Mouse (Mus musculus) 3T3-L1 (cell line): ENCODE results near the gene Crlf1.

ENCODE experiments used
- DNase-seq: peaks from one replicate; pipeline ENCODE4 v3.0.0-alpha.2; 2015; ENCODE audit warnings: low read depth, low spot score

Crlf1 gene

DNA sequence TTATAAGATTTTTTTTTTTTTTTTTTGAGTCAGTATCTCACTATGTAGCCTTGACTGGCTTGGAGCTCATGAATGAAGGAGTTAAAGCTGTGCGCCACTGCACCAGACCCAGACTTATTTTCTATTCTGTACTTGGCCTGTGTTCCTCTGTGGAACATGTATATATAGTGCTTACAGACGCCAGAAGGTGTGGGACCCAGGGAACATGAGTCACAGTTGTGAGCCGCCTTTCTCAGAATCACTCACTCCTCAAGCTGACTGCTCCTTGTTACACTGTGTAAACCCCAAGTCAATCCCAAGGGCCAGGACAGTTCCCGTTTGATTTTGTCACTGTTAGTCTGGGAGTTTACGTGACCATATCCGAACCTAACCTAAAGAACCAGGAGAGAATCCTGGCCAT is 26.1 kb downstream of the Crlf1 start:
- peak; percentile 66 for DNase-seq

- DNase-seq, result peak; percentile 58
Observed at GRCm38 (mm10) chr8:70519606-70520005, 26.6 kb downstream of the Crlf1 start.

GRCm38 (mm10) chr8:70522592-70523403 is 29.8 kb downstream of the Crlf1 start:
- DNase-seq, result peak; percentile 100

DNA sequence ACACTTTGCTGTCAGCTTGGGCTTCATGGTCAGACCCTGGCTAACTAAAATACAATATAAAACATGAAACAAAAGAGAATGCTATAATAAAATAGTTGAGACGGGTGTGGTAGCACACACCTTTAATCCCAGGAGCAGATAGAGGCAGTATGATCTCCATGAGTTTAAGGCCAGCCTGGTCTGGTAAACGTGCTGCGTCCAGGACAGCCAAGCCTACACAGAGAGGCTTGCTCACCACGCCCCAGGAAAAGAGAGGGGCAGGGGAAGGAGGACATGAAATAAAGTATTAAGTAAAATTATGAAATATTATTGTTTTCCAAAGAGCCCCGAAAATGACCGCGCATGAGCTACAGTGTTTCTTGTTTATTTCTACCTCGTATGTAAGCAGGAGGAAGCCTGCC is 34.2 kb downstream of the Crlf1 start:
- no peak for DNase-seq

GRCm38 (mm10) chr8:70527512-70528181 is 34.7 kb downstream of the Crlf1 start, which contains the start of the genes Fkbp8 and Kxd1:
Fkbp8 (plus strand) TSS chr8:70527724.
Kxd1 (minus strand) TSS chr8:70527956.
- DNase-seq, result peak; percentile 94

- peak; percentile 41 for DNase-seq
Observed at GRCm38 (mm10) chr8:70528182-70528797, 35.3 kb downstream of the Crlf1 start.

DNA sequence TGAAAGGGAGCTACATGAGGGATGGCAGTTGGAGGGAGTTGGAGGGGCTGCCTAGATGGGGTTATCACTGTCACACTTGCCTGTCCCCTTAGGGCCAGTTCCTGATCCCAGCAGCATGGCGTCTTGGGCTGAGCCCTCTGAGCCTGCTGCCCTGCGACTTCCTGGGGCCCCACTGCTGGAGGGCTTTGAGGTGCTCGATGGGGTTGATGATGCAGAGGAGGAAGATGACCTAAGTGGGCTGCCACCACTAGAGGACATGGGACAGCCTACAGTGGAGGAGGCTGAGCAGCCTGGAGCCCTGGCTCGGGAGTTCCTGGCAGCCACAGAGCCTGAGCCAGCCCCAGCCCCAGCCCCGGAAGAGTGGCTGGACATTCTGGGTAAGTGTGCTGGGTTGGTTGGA is 36.3 kb downstream of the Crlf1 start:
- DNase-seq, result no peak

DNA sequence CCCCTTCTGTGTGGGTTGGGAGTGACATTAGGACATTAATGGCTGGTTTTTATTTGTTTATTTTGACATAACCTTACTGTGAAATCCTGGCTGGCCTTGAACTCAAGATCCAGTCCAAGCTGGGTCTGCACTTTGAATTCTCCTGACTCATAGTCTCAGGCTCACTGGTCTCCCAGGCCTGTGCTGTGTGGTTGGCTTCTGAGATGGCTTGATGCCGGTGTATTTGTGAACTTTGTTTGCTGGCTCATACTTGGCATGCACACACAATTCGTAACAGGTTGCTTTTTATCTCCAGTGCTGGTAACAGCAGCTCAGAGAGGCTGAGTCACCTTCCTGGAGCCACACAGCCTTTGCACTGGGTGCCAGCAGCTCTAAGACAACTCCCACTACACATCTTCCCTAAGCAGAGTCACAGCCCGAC is 36.8 kb downstream of the Crlf1 start:
- DNase-seq, result peak; percentile 76

DNA sequence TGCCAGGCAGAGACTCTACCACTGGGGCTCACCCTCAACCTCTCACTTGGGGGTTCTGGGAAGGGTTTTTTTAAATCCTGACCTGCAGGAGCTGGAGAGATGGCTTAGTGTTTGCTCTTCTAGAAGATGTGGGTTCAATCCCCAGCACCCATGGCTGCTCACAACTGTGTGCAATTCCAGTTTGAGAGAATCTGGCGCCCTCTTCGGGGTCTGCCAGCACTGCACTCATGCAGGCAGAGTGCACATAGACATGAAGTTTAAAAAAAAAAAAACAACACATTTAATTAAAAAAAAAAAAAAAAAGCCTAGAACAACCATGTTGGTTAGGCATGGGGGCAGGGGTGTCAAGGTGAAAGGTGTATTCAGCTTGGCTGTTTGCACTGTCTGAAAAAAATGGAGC is 37.4 kb downstream of the Crlf1 start:
- DNase-seq, result peak; percentile 55

GRCm38 (mm10) chr8:70534281-70534680 is 41.3 kb downstream of the Crlf1 start:
- no peak for DNase-seq

DNA sequence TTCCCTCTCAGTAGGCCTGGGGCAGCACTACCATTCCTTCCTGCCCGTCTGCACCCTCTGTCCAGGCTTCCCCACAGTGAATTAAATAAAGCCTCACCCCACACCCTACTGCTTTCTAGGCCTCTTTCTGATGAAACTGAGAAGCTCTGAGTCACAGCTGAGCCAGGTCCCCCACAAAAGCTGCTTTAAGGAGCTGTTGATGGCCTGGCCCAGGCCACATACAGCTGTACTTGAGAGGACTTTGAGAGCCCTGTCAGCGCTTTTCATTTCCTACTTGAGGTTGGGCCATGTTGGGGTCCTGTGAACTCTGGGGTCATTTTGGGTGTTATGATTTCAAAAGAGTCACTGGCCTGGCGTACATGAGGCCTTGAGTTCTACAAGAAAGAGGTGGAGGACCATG is 42.3 kb downstream of the Crlf1 start:
- no peak for DNase-seq

DNA sequence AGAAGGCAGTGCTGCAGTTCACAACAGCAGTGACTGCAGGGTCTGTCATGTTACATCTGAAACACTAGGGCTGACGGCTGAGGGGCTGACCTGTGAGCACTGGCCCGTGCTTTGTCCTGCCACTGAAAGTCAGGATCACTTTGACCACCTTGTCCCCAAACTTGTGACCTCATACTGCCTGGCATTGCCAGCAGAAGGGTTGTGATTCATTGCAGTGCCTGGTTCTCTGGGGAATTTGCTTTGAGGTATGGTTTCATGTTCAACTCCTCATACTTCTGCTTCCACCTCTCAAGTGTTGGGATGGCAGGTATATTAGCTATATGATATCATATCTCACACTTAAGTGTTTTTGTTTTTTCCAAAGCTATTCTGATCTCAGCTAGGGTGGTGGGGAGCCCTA is 42.7 kb downstream of the Crlf1 start:
- peak; percentile 64 for DNase-seq

- peak; percentile 84 for DNase-seq
Observed at GRCm38 (mm10) chr8:70538024-70538579, 45.1 kb downstream of the Crlf1 start.

GRCm38 (mm10) chr8:70538633-70539076 is 45.7 kb downstream of the Crlf1 start:
- DNase-seq, result peak; percentile 100

DNA sequence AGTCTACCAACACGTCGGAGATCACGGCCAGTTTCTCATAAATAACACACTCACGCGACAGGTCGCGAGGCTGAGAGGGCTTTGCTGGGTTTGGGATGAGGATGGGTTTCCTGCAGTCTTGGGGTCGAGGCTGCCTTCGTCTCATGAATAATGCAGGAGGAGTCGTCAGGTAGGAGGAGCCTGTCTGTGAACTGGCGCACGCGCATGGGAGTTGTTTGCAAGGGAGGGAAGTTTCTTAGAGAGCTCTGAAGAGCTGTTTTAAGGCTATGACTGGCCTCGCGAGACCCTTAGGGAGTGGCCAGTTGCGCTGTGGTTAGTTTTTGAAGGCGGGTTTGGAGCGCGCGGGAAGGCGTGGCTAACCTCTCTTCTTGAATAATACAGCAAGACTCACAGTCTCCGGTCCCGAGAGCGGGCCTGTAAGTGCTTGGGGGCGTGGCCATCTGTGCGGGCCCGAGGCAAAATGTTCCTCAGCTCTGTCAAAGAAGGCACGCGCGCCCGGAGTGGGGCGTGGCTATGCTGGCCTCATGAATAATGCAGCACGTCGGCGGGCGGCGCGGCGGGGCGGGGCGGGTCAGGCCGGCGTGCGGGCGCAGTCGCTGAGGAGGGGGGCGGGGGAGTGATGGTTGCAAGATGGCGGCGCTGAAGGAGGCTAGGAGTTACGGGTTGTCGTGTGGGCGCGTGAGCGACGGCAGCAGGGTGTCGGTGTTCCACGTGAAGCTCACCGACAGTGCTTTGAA is 46.3 kb downstream of the Crlf1 start, which contains the start of gene Ell:
TSS of gene Ell (plus strand) at position 381 of the 737 bp plus-strand sequence.
- peak; percentile 100 for DNase-seq

DNA sequence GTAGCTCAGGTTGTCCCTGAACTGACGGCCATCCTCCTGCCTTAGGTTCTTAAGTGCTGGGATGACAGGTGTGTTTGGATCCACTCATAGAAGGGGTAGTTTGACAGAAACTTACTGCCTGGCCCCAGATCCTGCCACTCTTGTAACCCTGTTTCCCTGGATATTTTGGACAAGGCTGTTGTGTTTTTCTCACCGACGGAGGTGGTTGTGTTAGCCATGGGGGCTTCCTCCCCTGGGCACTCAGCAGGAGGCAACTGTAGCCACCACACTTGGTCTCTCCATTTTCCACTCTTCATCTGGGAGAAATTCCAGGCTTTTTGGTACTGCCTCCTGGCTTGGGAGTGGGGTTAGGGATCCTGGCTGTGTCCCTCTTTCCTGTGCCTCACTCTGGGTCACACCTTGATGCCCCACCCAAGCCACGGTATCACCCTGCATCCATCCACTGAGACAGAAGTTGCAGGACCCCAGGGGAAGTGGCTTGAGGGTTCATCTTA is 47.1 kb downstream of the Crlf1 start:
- no peak for DNase-seq

GRCm38 (mm10) chr8:70540507-70541071 is 47.6 kb downstream of the Crlf1 start:
- peak; percentile 82 for DNase-seq

GRCm38 (mm10) chr8:70541081-70541480 is 48.1 kb downstream of the Crlf1 start:
- DNase-seq, result no peak

DNA sequence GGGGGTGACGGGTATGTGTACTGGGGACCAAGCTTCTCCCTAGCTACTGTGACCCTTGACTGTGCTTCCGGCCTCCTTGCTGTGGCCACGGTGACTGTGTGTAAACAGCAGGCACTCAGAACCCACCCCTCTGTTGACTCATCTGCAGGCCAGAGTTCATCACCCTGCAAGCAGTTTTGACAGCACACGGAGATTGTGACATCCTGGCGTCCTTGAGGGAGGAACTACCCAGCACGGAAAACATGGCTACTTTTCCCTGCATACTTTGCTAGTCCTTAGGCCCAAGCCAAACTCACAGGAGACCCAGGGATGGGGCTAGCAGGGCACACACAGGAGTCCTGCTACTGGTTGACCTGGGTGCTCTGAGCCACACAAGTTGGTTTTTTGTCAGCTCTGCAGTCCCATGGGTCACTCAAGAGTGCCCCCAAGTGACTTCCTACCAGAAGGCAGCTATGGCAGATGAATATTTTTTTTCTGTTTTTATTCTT is 51.3 kb downstream of the Crlf1 start:
- DNase-seq, result peak; percentile 79

- no peak for DNase-seq
Observed at GRCm38 (mm10) chr8:70546412-70546811, 53.5 kb downstream of the Crlf1 start.

DNA sequence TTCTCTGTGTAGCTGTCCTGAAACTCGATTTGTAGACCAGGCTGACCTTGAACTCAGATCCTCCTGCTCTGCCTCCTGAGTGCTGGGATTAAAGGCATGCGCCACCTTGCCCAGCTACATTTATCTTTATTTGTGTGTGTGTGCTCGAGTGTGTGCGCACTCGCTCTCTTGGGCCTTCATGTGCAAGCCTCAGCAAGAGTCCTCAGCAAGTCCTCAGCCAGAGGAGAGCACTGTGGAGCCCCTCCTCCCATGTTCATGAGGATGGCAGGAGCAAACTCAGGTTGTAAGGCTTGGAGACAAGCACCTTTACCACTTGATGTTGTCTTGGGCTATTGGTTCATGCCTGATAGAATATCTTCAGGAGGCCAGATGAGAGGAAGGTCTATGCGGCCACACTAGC is 54.8 kb downstream of the Crlf1 start:
- no peak for DNase-seq
